ENCODE assay signal across 18 mouse cellular contexts in the genomic region with DNA sequence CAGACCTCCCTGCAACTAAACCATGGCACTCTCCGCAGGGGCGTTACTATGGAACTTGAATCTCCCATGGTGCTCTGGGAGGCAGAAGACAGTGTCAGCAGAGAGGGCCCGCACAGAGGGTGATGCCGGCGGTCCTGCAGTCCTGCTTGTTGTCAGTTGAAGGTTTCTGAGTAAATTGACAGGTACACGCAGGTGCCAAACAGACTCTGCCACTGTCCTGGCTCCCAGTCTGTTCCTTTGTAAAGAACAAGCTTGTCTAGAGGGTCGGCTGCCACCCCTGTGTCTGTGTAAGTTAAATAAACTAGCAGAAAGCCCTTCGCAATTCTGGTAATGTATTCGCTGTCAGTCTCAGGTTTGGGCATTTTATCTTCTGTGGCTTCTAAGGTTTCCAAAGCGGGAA.
DNase-seq lines count a peak whose midpoint lies in the region; ATAC-seq and TF ChIP-seq lines count a peak whose summit lies in the region.
"Had no signal": no experiment of that assay in that cellular context is flagged by ENCODE, and none has a peak within 500 bp of the region (broad histone marks: within the 10 kb centered on the region; RNA-seq: fewer than 3 reads in every experiment).

No protein-coding gene starts in this region.

- no peak for TF ChIP-seq CTCF in heart, adult 2 months (IDR thresholded peaks at IDR 0.05)
- TF ChIP-seq CTCF in midbrain, postnatal 0 days (IDR thresholded peaks at IDR 0.05) = no peak

- no peaks in the 10 kb centered on the region for H3K79me2 ChIP-seq in heart, adult 2 months (replicated peaks; ENCODE audit: control insufficient read depth, insufficient read depth, low read length)

- H3K9me3 ChIP-seq in heart, embryonic 11.5 days (replicated peaks; ENCODE audit: control insufficient read depth, low read length) = no peaks in the 10 kb centered on the region
- H3K9me3 ChIP-seq in embryonic facial prominence, embryonic 13.5 days = no peaks in the 10 kb centered on the region
- no peaks in the 10 kb centered on the region for H3K9me3 ChIP-seq in midbrain, postnatal 0 days (ENCODE audit: low read length)
- H3K9me3 ChIP-seq: neural tube, embryonic 15.5 days had no signal

- H3K9ac ChIP-seq in heart, embryonic 11.5 days (ENCODE audit: low read depth, low read length) = no peak overlapping the region
- no peak overlapping the region for H3K9ac ChIP-seq in heart, adult 2 months (ENCODE audit: low read depth, low read length)
- H3K9ac ChIP-seq in embryonic facial prominence, embryonic 13.5 days = no peak overlapping the region
- no peak overlapping the region for H3K9ac ChIP-seq in midbrain, postnatal 0 days (replicated peaks; ENCODE audit: low read length, poor library complexity, severe bottlenecking)
- H3K9ac ChIP-seq: liver, postnatal 0 days; neural tube, embryonic 15.5 days had no signal

- no peak overlapping the region for H3K27ac ChIP-seq in heart, embryonic 11.5 days (ENCODE audit: low read depth, low read length)
- H3K27ac ChIP-seq in heart, adult 2 months = no peak overlapping the region
- H3K27ac ChIP-seq in embryonic facial prominence, embryonic 13.5 days = no peak overlapping the region
- no peak overlapping the region for H3K27ac ChIP-seq in midbrain, postnatal 0 days (ENCODE audit: low read depth, low read length)
- H3K27ac ChIP-seq: neural tube, embryonic 15.5 days had no signal

- TF ChIP-seq EP300 in heart, adult 2 months (IDR thresholded peaks at IDR 0.05; ENCODE audit: insufficient read depth, low read depth, low read length) = no peak

- H3K4me3 ChIP-seq in heart, embryonic 11.5 days (ENCODE audit: low read depth, low read length) = no peak overlapping the region
- H3K4me3 ChIP-seq in heart, adult 2 months = no peak overlapping the region
- no peak overlapping the region for H3K4me3 ChIP-seq in embryonic facial prominence, embryonic 13.5 days
- H3K4me3 ChIP-seq in midbrain, postnatal 0 days (ENCODE audit: low read depth, low read length) = no peak overlapping the region
- H3K4me3 ChIP-seq: megakaryocyte, embryonic 14.5 days; myocyte; neural tube, embryonic 15.5 days had no signal

- no peaks in the 10 kb centered on the region for H3K27me3 ChIP-seq in heart, embryonic 11.5 days (ENCODE audit: control insufficient read depth, insufficient read depth, low read length)
- H3K27me3 ChIP-seq in heart, adult 2 months (ENCODE audit: control insufficient read depth, insufficient read depth, low read length) = peaks cover 3% of the 10 kb centered on the region; the same call in 1 of the 2 replicates
- H3K27me3 ChIP-seq in embryonic facial prominence, embryonic 13.5 days = no peaks in the 10 kb centered on the region
- H3K27me3 ChIP-seq in midbrain, postnatal 0 days (ENCODE audit: insufficient read depth, low read length) = no peaks in the 10 kb centered on the region
- H3K27me3 ChIP-seq: megakaryocyte, embryonic 14.5 days; neural tube, embryonic 15.5 days; Patski had no signal

- no peaks in the 10 kb centered on the region for H3K36me3 ChIP-seq in heart, embryonic 11.5 days (ENCODE audit: control insufficient read depth, insufficient read depth, low read length)
- H3K36me3 ChIP-seq in heart, adult 2 months (ENCODE audit: control insufficient read depth, insufficient read depth, low read length) = no peaks in the 10 kb centered on the region
- no peaks in the 10 kb centered on the region for H3K36me3 ChIP-seq in embryonic facial prominence, embryonic 13.5 days
- H3K36me3 ChIP-seq in midbrain, postnatal 0 days (ENCODE audit: insufficient read depth, low read length) = no peaks in the 10 kb centered on the region
- H3K36me3 ChIP-seq: neural tube, embryonic 15.5 days had no signal

- 35% methylated on average over 10 of the region's 10 CpGs for WGBS in heart, embryonic 11.5 days (ENCODE audit: insufficient replicate concordance)
- WGBS in heart, adult 2 months = 53% methylated on average over 10 of the region's 10 CpGs
- 53% methylated on average over 10 of the region's 10 CpGs for WGBS in embryonic facial prominence, embryonic 13.5 days
- 53% methylated on average over 10 of the region's 10 CpGs for WGBS in midbrain, postnatal 0 days

- H3K4me1 ChIP-seq in heart, embryonic 11.5 days (ENCODE audit: control insufficient read depth, insufficient read depth, low read length) = no peaks in the 10 kb centered on the region
- no peaks in the 10 kb centered on the region for H3K4me1 ChIP-seq in heart, adult 2 months (ENCODE audit: control insufficient read depth, insufficient read depth, low read length)
- peaks cover 11% of the 10 kb centered on the region; the same call in 1 of the 2 replicates for H3K4me1 ChIP-seq in embryonic facial prominence, embryonic 13.5 days
- H3K4me1 ChIP-seq in midbrain, postnatal 0 days (ENCODE audit: insufficient read depth, low read length) = no peaks in the 10 kb centered on the region
- H3K4me1 ChIP-seq: megakaryocyte, embryonic 14.5 days; neural tube, embryonic 15.5 days had no signal

- peak overlapping the region; percentile 28; the same call in 1 of the 2 replicates for H3K4me2 ChIP-seq in heart, embryonic 11.5 days
- 0 out of 2 replicates have a peak overlapping the region, but pooled peaks have one; percentile 14 for H3K4me2 ChIP-seq in embryonic facial prominence, embryonic 13.5 days
- peak overlapping the region; percentile 25 for H3K4me2 ChIP-seq in midbrain, postnatal 0 days (ENCODE audit: low read depth, low read length, poor library complexity, severe bottlenecking)
- H3K4me2 ChIP-seq: neural tube, embryonic 15.5 days had no signal

- intact Hi-C loops in heart, adult 2 months (cut with DNase I) = no loop called here

- TF ChIP-seq POLR2A in heart, adult 2 months (IDR thresholded peaks at IDR 0.05; ENCODE audit: insufficient read depth, low read depth, low read length) = no peak

- no peak for DNase-seq in heart, adult 2 months
- DNase-seq in right cerebral cortex, postnatal 10 days (ENCODE audit: low spot score in 2 of 2) = peak; percentile 25 to 32
- DNase-seq in right cerebral cortex, adult 2 months (ENCODE audit: low spot score in 2 of 2) = no peak
- no peak for DNase-seq in midbrain, postnatal 0 days (ENCODE audit: low spot score)
- no peak for DNase-seq in layer of hippocampus, adult 8-10 months (ENCODE audit: low spot score in 2 of 2)
- DNase-seq: cerebellum, postnatal 10 days; layer of hippocampus, postnatal 36 days; liver; liver, postnatal 0 days; lung, postnatal 14 days had no signal

- no peak for ATAC-seq in heart, embryonic 11.5 days (replicated peaks; ENCODE audit: insufficient number of reproducible peaks, low FRiP score, low TSS enrichment)
- ATAC-seq in embryonic facial prominence, embryonic 13.5 days (ENCODE audit: insufficient number of reproducible peaks, insufficient read depth, low FRiP score, low TSS enrichment, low read depth) = no peak
- ATAC-seq in midbrain, postnatal 0 days (ENCODE audit: low FRiP score) = no peak
- ATAC-seq: activated CD4-positive, CD25-positive, alpha-beta regulatory T cell, adult 4 months; intestine, embryonic 16.5 days; liver, postnatal 0 days; Patski had no signal

Comparison
In these comparisons a context has a peak if more than half of its experiments do, and no peak if none do; other contexts are left out.
1. DNase-seq: peak in right cerebral cortex, postnatal 10 days (2 of 2); none in heart, adult 2 months (0 of 2), right cerebral cortex, adult 2 months (0 of 2), midbrain, postnatal 0 days (single experiment) and layer of hippocampus, adult 8-10 months (0 of 2).
2. Peak in every context shown above with its lines, with median percentiles within 50 percentile points of each other: H3K4me2 ChIP-seq.